Mouse (Mus musculus) embryonic facial prominence, embryonic 11.5 days (tissue): ENCODE measurements around the gene Cplx1. TPM values are rescaled to one million over a fixed set of nuclear protein-coding genes. Genes with fewer than 3 reads are reported as not detected.
"Not testable (repeated sequence)": the region's sequence is repeated elsewhere in the genome, so short reads cannot be mapped to it uniquely, and the experiment has no call there.

Experiments used
- ATAC-seq: fragments of 200-750 bp; cut with Nextera tagmentation; replicated peaks from 2 replicates; pipeline ENCODE4 v1.8.0; 2017; ENCODE audit warnings: low read depth; ENCODE audit not compliant: insufficient number of reproducible peaks, low FRiP score, low TSS enrichment
- DNase-seq: peaks from one replicate; pipeline ENCODE4 v3.0.0-alpha.2; 2015; ENCODE audit warnings: low spot score
- H3K27ac ChIP-seq: fragments of 300-500 bp; sonication (generic); replicated peaks from 2 replicates; pipeline ENCODE4 v1.5.1; 2014; ENCODE audit warnings: mild to moderate bottlenecking, low read depth, low read length, control low read depth
- H3K27me3 ChIP-seq: fragments of 300-500 bp; sonication (generic); 2 replicates; pipeline ENCODE4 v1.6.1; 2014; ENCODE audit warnings: mild to moderate bottlenecking, low read length, moderate library complexity, mixed read lengths; ENCODE audit not compliant: control insufficient read depth, insufficient read depth
- H3K36me3 ChIP-seq: fragments of 300-500 bp; sonication (generic); replicated peaks from 2 replicates; pipeline ENCODE4 v1.6.1; 2014; ENCODE audit warnings: low read depth, mild to moderate bottlenecking, low read length, moderate library complexity, mixed read lengths; ENCODE audit not compliant: control insufficient read depth, insufficient read depth
- H3K4me1 ChIP-seq: fragments of 300-500 bp; sonication (generic); 2 replicates; pipeline ENCODE4 v1.6.1; 2014; ENCODE audit warnings: low read length, mixed read lengths; ENCODE audit not compliant: control insufficient read depth, insufficient read depth
- H3K4me2 ChIP-seq: fragments of 300-500 bp; sonication (generic); 2 replicates; pipeline ENCODE4 v1.6.1; 2014; ENCODE audit warnings: low read depth, mild to moderate bottlenecking, control low read depth, low read length, moderate library complexity
- H3K4me3 ChIP-seq: fragments of 300-500 bp; sonication (generic); 2 replicates; pipeline ENCODE4 v1.5.1; 2014; ENCODE audit warnings: low read depth, low read length, control low read depth
- H3K9ac ChIP-seq: fragments of 300-500 bp; sonication (generic); replicated peaks from 2 replicates; pipeline ENCODE4 v1.6.1; 2014; ENCODE audit warnings: mild to moderate bottlenecking, control low read depth, low read length
- H3K9me3 ChIP-seq: fragments of 300-500 bp; sonication (generic); replicated peaks from 2 replicates; pipeline ENCODE4 v1.6.1; 2016; ENCODE audit warnings: mild to moderate bottlenecking, low read length, inconsistent platforms, mixed read lengths; ENCODE audit not compliant: control insufficient read depth
- WGBS: fragments of 180-500 bp; shearing (Covaris S2); extraction: QIAGEN DNeasy Blood & Tissue Kit; methylation state at CpG from one replicate; pipeline ENCODE4 v1.1.7; 2014; 5-methylcytosine and 5-hydroxymethylcytosine counted together
- polyA plus RNA-seq: library from polyadenylated mRNA; unstranded; fragments of >200 nt; fragmentation: Nextera tagmentation; extraction: Ambion mirVana; gene quantifications from 2 replicates; pipeline ENCODE4 v1.2.1, GENCODE M21; 2014

Cplx1 gene
- polyA plus RNA-seq, 1 experiment from 2014 or later: 3.5 TPM

DNA sequence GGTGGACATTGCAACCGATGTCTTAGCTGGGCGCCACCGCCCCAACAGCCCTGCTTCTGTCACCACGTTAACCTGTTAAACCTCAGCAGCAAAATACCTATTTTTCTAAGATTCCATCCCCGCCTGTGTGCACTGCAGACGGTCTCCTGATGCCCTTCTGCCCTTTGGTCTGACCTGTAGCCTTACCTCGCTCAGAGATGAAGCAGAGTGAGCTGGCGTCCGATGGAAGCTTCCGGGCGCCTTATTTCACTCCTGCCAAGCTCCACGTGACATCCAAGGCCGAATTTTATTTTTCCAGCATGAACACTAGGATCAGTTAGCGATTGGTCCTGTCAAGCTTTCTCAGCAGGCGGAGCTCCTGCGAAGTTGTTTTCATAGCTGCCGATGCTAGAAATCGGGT lies 47.5 kb downstream of the Cplx1 start:
- H3K4me3 ChIP-seq: no peak overlapping the region
- no peak for DNase-seq
- H3K36me3 ChIP-seq: peaks cover 17% of the 10 kb centered on the region
- H3K9ac ChIP-seq: no peak overlapping the region
- no peak overlapping the region for H3K27ac ChIP-seq
- H3K9me3 ChIP-seq: no peaks in the 10 kb centered on the region
- 89% methylated on average over 18 of the region's 18 CpGs for WGBS
- H3K4me2 ChIP-seq: no peak overlapping the region
- no peaks in the 10 kb centered on the region for H3K4me1 ChIP-seq
- no peak for ATAC-seq
- H3K27me3 ChIP-seq: no peaks in the 10 kb centered on the region

DNA sequence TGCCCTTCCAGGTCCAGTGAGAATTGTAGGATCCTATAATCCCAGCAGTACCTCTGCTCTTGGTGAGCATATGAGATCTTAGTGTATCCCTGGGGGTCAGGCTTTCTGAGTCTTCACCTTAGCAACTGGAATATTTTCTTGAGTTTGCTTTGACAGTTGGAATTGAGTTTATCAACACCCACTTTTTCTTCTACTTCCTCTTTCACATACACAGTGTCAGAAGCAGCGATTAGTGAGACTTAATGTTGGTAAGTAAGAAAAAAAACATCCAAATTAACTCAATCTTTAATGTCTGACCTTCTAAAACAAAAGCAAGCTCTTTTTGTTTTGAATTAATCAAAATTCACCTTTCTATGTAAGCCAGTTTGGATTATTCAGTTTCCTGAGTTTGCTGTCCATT lies 48.3 kb downstream of the Cplx1 start:
- Histone ChIP-seq H3K9me3 (no peaks in the 10 kb centered on the region), H3K4me3 (no peak overlapping the region), H3K4me1 (no peaks in the 10 kb centered on the region), H3K27ac (no peak overlapping the region), H3K4me2 (no peak overlapping the region), H3K9ac (no peak overlapping the region), H3K27me3 (no peaks in the 10 kb centered on the region), H3K36me3 (peaks cover 17% of the 10 kb centered on the region)
- DNase-seq (no peak), ATAC-seq (no peak)
- WGBS: 90% methylated on average over 1 of the region's 1 CpGs

DNA sequence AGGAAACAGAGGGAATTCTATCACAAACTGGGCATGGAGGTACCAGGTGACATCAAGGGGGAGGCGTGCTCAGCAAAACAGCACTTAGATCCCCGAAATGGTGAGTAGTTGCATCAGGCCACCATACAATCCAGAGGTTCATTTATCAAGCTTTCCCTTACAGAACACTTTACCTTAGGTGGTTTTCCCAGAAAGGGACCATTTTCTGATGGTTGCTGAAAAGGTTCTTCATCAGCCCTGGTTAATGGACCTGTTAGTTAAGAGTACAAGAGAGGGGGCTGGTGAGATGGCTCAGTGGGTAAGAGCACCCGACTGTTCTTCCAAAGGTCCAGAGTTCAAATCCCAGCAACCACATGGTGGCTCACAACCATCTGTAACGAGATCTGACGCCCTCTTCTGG lies 63.7 kb downstream of the Cplx1 start:
- not testable (repeated sequence) for H3K4me3 ChIP-seq, H3K4me1 ChIP-seq, H3K9me3 ChIP-seq, H3K9ac ChIP-seq, H3K27ac ChIP-seq, DNase-seq, H3K4me2 ChIP-seq, ATAC-seq, H3K36me3 ChIP-seq, H3K27me3 ChIP-seq
- WGBS: 92% methylated on average over 3 of the region's 5 CpGs

DNA sequence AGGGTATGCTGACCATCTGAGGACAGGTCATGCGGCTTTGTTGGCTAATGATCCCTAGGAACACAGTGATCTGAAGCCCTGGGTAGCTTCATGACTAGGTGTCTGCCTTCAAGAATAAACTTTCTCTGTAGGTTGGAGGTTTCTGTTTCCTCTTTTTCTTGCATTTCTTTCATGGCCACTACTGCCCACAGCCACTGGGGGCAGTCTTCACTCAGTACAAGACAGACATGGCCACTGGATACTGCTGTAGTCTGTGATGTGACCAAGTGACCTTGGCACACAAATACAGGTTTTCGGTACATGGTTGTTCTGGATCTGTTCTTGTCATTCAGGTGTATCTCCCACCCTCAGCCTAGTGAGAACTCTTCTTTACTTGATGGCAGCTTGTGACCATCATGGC lies 64.6 kb downstream of the Cplx1 start:
- Histone ChIP-seq H3K4me1 (no peaks in the 10 kb centered on the region), H3K9me3 (no peaks in the 10 kb centered on the region), H3K4me3 (no peak overlapping the region), H3K36me3 (peaks cover 4% of the 10 kb centered on the region), H3K4me2 (no peak overlapping the region), H3K27ac (no peak overlapping the region), H3K9ac (no peak overlapping the region), H3K27me3 (no peaks in the 10 kb centered on the region)
- peak; percentile 36 for DNase-seq
- 91% methylated on average over 2 of the region's 2 CpGs for WGBS
- ATAC-seq: peak; percentile 52; the same call in 1 of the 2 replicates

DNA sequence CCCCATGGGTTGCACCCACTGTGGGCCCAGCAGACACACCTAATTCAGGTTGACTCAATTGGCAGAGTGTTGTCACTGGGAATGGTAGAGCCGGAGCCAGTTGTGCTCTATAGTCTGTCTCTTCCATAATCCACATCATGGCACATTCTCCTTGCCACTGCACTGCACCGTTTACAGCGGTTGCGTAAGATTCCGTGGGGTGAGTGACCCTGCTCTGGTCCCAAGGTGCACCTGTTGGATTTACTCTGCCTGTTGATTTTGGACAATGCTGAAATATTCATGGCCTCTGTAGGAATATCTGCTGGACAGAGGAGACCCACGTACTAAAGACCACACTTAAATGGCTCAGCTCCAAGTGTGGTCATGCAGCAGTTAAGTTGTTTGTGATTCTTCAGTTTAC lies 66.8 kb downstream of the Cplx1 start:
- Histone ChIP-seq H3K27ac (no peak overlapping the region), H3K4me2 (no peak overlapping the region), H3K9me3 (no peaks in the 10 kb centered on the region), H3K36me3 (peaks cover 2% of the 10 kb centered on the region; the same call in 1 of the 2 replicates), H3K4me3 (no peak overlapping the region), H3K4me1 (no peaks in the 10 kb centered on the region), H3K27me3 (no peaks in the 10 kb centered on the region), H3K9ac (no peak overlapping the region)
- ATAC-seq (no peak), DNase-seq (no peak)
- WGBS: 95% methylated on average over 6 of the region's 6 CpGs

DNA sequence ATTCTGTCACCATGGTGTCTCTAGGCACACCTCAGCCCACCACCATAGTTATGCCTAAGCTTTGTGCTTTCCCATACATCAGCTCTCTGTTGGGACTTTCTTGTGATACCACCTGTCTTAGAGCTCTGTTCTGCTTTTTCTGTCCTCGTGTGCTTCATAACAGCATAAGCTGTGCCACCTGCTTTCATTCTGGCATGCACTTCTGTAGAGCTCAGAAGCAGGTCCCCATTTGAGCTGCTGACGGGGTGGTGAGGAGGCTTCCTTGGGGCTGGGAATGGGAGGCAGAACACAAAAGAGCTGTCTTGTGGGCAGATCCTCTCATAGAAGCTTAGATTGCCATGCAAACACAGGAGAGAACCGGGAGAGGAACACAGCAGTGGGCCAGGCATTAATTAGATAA lies 73.8 kb downstream of the Cplx1 start:
- H3K9me3 ChIP-seq: no peaks in the 10 kb centered on the region
- H3K4me2 ChIP-seq: no peak overlapping the region
- no peak overlapping the region for H3K4me3 ChIP-seq
- no peaks in the 10 kb centered on the region for H3K27me3 ChIP-seq
- H3K9ac ChIP-seq: no peak overlapping the region
- no peak overlapping the region for H3K27ac ChIP-seq
- H3K4me1 ChIP-seq: no peaks in the 10 kb centered on the region
- DNase-seq (no peak), ATAC-seq (no peak)
- WGBS: 87% methylated on average over 3 of the region's 3 CpGs
- H3K36me3 ChIP-seq: peaks cover 6% of the 10 kb centered on the region

DNA sequence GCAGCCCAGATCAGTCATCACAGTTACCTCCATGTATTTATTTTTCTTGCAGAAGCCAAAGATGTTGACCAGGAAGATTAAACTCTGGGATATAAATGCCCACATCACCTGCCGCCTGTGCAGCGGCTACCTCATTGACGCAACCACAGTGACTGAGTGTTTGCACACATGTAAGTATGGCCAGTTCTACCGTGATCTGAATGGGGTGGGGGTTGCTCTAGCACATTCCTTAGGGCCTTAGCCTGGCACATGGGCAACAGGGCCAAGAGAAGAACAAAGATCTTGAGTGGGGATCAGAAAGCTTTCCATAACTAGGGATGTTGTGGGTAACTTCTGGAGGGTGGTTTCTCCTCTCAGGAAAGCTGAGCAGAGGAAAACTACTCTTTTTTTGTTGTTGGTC lies 76.1 kb downstream of the Cplx1 start:
- 88% methylated on average over 4 of the region's 4 CpGs for WGBS
- H3K9ac ChIP-seq: no peak overlapping the region
- no peak overlapping the region for H3K4me3 ChIP-seq
- peaks cover 6% of the 10 kb centered on the region for H3K36me3 ChIP-seq
- no peak for ATAC-seq
- H3K9me3 ChIP-seq: no peaks in the 10 kb centered on the region
- H3K4me1 ChIP-seq: no peaks in the 10 kb centered on the region
- H3K4me2 ChIP-seq: no peak overlapping the region
- no peak for DNase-seq
- no peak overlapping the region for H3K27ac ChIP-seq
- H3K27me3 ChIP-seq: no peaks in the 10 kb centered on the region

DNA sequence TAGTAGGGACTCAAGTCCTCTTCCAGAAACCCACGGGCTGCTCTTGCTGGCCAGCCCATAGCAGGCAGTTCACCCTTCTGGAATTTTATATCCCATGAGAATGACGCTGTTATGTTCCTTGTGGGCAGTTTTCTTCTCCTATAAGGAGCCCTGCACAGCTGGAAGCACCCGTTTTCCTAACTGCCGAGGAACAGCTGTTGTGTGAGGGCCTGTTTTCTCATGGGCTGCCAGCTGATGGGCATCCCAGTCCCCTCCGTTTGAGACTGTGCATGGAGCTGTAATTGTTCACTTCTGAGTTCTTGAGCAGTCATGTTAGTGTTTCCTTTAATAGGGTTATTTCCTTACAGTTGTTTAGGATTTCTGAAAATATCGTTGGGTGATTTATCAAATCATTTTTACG lies 80.2 kb downstream of the Cplx1 start:
- Histone ChIP-seq H3K36me3 (no peaks in the 10 kb centered on the region; the same call in none of the 2 replicates), H3K4me1 (no peaks in the 10 kb centered on the region), H3K27me3 (no peaks in the 10 kb centered on the region), H3K4me2 (no peak overlapping the region), H3K27ac (no peak overlapping the region), H3K9me3 (no peaks in the 10 kb centered on the region), H3K4me3 (no peak overlapping the region), H3K9ac (no peak overlapping the region)
- ATAC-seq: no peak
- WGBS: 80% methylated on average over 7 of the region's 7 CpGs
- DNase-seq: no peak
